Mouse (Mus musculus) kidney, adult 11 months (tissue): ENCODE data around the gene 4933403O08Rik.

Experiments
- DNase-seq: peaks from one replicate; pipeline ENCODE4 v3.0.0; 2022

Gene 4933403O08Rik

GRCm38 (mm10) chrX:112238749-112239148 is at the start of gene 4933403O08Rik:
4933403O08Rik (plus strand) TSS chrX:112239049.
- DNase-seq = no peak

DNA sequence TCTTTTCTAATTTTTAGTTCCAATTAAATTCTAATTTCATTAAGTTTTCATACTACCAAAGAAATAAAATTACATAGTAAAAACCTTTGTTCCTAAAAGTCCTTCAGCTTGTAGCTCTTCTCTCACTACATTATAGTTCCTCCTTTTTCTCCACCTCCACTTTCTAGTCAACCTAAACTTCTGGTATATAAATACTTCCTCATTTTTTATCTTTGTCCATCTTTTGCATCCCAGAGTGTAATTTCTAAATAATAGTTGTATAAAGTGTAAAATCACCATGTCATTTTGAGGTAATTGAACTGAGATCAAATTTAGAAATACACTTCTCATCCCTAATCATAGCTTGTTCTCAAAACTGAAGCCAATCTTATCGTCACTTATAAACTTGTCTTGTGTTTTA is 4.1 kb downstream of the 4933403O08Rik start:
- DNase-seq = no peak

DNA sequence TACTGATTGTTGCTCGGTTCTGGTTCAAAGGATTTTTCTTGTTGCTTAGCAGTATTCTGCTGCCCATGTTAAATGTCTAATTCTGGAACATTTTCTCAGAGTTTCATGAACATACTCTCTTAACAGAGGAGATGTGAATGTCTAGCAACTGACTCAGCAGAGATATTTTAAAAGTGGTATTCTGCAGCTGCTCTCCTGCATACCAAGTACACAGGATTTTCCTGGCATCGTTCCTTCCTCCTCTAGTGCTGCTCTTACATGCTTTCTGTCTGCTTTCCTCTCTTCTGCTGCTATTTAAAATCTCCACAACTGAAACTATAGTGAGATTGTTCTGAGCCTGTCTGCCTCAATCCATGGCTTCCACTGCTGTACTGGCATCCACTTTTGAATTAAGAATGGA is 16.7 kb downstream of the 4933403O08Rik start:
- DNase-seq = no peak

GRCm38 (mm10) chrX:112273550-112273949 is 34.7 kb downstream of the 4933403O08Rik start:
- DNase-seq = no peak
